Mouse (Mus musculus) embryonic fibroblast, embryonic 13.5 days (primary cell): ENCODE results near the gene Tanc1. TPM values are rescaled to one million over a fixed set of nuclear protein-coding genes. Genes with fewer than 3 reads are reported as not detected.

Experiments used
- H3K27ac ChIP-seq: 2 replicates; pipeline ENCODE4 v1.5.1; 2012; ENCODE audit warnings: low read length, control low read depth, inconsistent platforms; ENCODE audit not compliant: insufficient read depth
- H3K4me1 ChIP-seq: 2 replicates; pipeline ENCODE4 v1.6.1; 2011; ENCODE audit warnings: low read length; ENCODE audit not compliant: control insufficient read depth, insufficient read depth
- H3K4me3 ChIP-seq: 2 replicates; pipeline ENCODE4 v1.5.1; 2011; ENCODE audit warnings: mild to moderate bottlenecking, control low read depth, low read length; ENCODE audit not compliant: insufficient read depth
- CTCF ChIP-seq: IDR thresholded peaks from 2 replicates; pipeline ENCODE4 v1.5.1; 2011; ENCODE audit warnings: mild to moderate bottlenecking, control low read depth, low read length, moderate library complexity, borderline replicate concordance; ENCODE audit not compliant: insufficient read depth
- POLR2A ChIP-seq: IDR thresholded peaks from 2 replicates; pipeline ENCODE4 v1.6.1; 2011; ENCODE audit warnings: low read depth, mild to moderate bottlenecking, control low read depth, low read length, moderate library complexity
- polyA plus RNA-seq: library from polyadenylated mRNA; stranded (reverse); fragments of >200 nt; gene quantifications from 2 replicates; pipeline ENCODE4 v1.2.4, GENCODE M21; 2011; ENCODE audit warnings: low read depth; ENCODE audit not compliant: missing spikeins, insufficient read length

The Tanc1 gene
- polyA plus RNA-seq, 1 experiment: 66.1 TPM

DNA sequence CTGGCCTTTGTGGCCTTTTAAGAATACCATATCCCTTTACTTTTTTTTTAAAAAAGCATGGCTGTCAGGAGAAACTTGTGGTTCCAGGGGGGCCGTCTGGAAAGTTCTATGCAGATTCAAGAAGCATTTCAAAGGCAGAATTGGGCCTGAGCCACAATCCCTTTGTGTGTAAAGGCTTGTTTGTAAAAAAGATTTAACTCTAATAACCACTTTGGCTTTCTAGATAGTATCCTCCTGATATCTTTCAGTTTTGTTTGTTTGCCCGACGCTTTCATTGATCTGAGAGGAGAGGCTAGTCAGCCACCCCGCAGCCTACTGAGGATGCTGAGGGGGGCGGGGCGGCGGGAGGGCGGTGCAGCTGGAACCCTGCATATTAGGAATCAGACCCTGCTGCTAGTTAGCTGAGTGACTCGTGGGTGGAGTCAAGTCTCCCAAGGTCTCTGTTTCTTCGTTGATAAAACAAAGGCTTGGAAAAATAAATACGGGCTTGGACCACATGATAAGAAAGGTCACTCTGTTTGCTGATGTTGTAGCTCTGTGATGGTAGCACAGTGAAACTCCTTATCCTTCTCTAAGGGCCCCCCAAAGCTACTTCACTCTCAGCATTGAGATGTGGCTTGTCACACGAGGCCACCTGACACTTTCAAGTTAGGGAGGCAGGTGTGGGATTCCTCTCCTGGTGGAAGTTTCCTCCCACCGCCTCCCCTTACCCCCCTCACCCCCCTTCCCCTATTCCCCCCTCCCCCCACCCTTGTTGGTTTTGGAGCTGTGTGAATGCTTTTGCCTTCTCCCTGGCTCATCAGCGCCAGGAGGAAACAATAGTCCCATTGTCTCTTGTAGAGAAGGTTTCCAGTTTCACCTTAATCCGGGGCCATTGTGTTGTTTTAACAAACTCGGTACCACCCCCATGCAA lies 86.1 kb downstream of the Tanc1 start:
- Histone ChIP-seq H3K4me3 (no peak overlapping the region), H3K4me1 (peaks cover 5% of the 10 kb centered on the region; the same call in 1 of the 2 replicates), H3K27ac (peak overlapping the region; percentile 30)
- no peak for TF ChIP-seq CTCF
- no peak for TF ChIP-seq POLR2A

- H3K27ac ChIP-seq: 0 out of 2 replicates have a peak overlapping the region, but pooled peaks have one; percentile 27
- H3K4me1 ChIP-seq: peaks cover 5% of the 10 kb centered on the region; the same call in 1 of the 2 replicates
- H3K4me3 ChIP-seq: no peak overlapping the region
- no peak for TF ChIP-seq CTCF
- no peak for TF ChIP-seq POLR2A
These were observed 86.9 kb downstream of the Tanc1 start for GRCm38 (mm10) chr2:59698635-59699300.

GRCm38 (mm10) chr2:59699893-59700292 lies 88.1 kb downstream of the Tanc1 start:
- H3K4me1 ChIP-seq: peaks cover 5% of the 10 kb centered on the region; the same call in 1 of the 2 replicates
- no peak overlapping the region for H3K27ac ChIP-seq
- TF ChIP-seq POLR2A: no peak
- no peak for TF ChIP-seq CTCF
- H3K4me3 ChIP-seq: no peak overlapping the region

- Histone ChIP-seq H3K27ac (no peak overlapping the region), H3K4me1 (no peaks in the 10 kb centered on the region), H3K4me3 (no peak overlapping the region)
These were observed 93.4 kb downstream of the Tanc1 start for GRCm38 (mm10) chr2:59705221-59705620.

DNA sequence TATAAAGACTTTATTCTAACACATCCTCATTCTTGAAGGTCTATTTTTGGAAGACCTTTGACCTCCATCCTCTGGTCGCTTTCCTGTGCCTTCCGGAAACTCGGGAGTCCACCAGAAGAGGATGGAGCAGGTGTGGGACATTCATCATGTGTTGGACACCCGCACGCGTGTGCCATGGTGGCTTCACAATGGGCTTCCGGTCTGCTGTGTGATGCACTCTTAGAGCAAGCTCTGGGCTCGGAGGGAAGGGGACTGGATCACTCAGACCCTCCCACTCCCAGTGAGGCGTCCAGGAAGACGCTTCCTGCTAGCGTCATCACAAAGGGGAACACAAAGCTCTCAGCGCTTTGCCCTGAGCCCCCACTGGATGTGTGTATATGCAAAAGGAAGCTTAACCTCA lies 95.0 kb downstream of the Tanc1 start:
- Histone ChIP-seq H3K27ac (no peak overlapping the region), H3K4me1 (no peaks in the 10 kb centered on the region), H3K4me3 (no peak overlapping the region)
- TF ChIP-seq POLR2A (no peak), CTCF (no peak)

More at GRCm38 (mm10) chr2:59705221-59705620, 93.4 kb downstream of the Tanc1 start:
- TF ChIP-seq POLR2A: no peak
- no peak for TF ChIP-seq CTCF

GRCm38 (mm10) chr2:59707922-59708706 lies 96.3 kb downstream of the Tanc1 start:
- TF ChIP-seq CTCF (no peak), POLR2A (no peak)
- Histone ChIP-seq H3K27ac (no peak overlapping the region), H3K4me1 (no peaks in the 10 kb centered on the region), H3K4me3 (no peak overlapping the region)

GRCm38 (mm10) chr2:59710771-59711170 lies 98.9 kb downstream of the Tanc1 start:
- no peak overlapping the region for H3K27ac ChIP-seq
- TF ChIP-seq POLR2A (no peak), CTCF (no peak)

GRCm38 (mm10) chr2:59711992-59712391 lies 100.2 kb downstream of the Tanc1 start:
- no peak overlapping the region for H3K27ac ChIP-seq
- no peak overlapping the region for H3K4me3 ChIP-seq
- H3K4me1 ChIP-seq: peaks cover 2% of the 10 kb centered on the region; the same call in 1 of the 2 replicates
- TF ChIP-seq POLR2A (no peak), CTCF (no peak)

More at GRCm38 (mm10) chr2:59710771-59711170, 98.9 kb downstream of the Tanc1 start:
- H3K4me1 ChIP-seq: no peaks in the 10 kb centered on the region
- H3K4me3 ChIP-seq: no peak overlapping the region

DNA sequence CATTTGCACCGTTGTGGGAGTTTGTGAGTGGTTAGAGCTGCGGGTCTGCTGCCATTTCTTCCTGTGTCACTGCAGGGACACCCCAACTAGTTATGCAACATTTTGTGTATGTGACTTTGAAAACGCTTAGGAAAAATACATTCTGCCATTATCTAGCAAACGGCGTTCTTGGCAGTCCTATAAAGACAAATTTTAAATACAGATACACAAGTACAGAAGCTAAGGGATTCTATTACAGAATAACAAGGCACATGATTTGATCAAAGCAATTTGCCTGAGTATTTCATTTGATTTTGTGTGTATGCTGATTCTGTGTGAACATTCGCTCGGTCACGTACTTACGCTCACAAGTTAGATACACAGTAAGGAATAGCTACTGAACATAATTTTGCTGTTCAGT lies 100.6 kb downstream of the Tanc1 start:
- H3K27ac ChIP-seq: no peak overlapping the region
- TF ChIP-seq CTCF (no peak), POLR2A (no peak)

More for the DNA sequence above, 100.6 kb downstream of the Tanc1 start:
- Histone ChIP-seq H3K4me1 (peaks cover 2% of the 10 kb centered on the region; the same call in 1 of the 2 replicates), H3K4me3 (no peak overlapping the region)
